Mouse (Mus musculus) forebrain, embryonic 14.5 days (tissue): ENCODE measurements around the gene Sult6b2. TPM values are rescaled to one million over a fixed set of nuclear protein-coding genes. Genes with fewer than 3 reads are reported as not detected.

Experiments
- ATAC-seq: fragments of 200-750 bp; cut with Nextera tagmentation; 2 replicates; pipeline ENCODE4 v1.8.0; 2017; ENCODE audit warnings: mild to moderate bottlenecking, moderate library complexity
- DNase-seq: peaks from one replicate; pipeline ENCODE4 v3.0.0-alpha.2; 2015; ENCODE audit warnings: low spot score
- H3K27ac ChIP-seq: fragments of 300-500 bp; sonication (generic); 2 replicates; pipeline ENCODE4 v1.5.1; 2014; ENCODE audit warnings: low read depth, mild to moderate bottlenecking, control low read depth, low read length, moderate library complexity
- H3K27me3 ChIP-seq: fragments of 300-500 bp; sonication (generic); replicated peaks from 2 replicates; pipeline ENCODE4 v1.6.1; 2014; ENCODE audit warnings: low read length, control low read depth, mixed read lengths; ENCODE audit not compliant: control insufficient read depth, insufficient read depth
- H3K36me3 ChIP-seq: fragments of 300-500 bp; sonication (generic); 2 replicates; pipeline ENCODE4 v1.6.1; 2014; ENCODE audit warnings: low read length, control low read depth; ENCODE audit not compliant: control insufficient read depth, insufficient read depth
- H3K4me1 ChIP-seq: fragments of 300-500 bp; sonication (generic); 2 replicates; pipeline ENCODE4 v1.6.1; 2014; ENCODE audit warnings: antibody characterized with exemption, low read length, control low read depth; ENCODE audit not compliant: control insufficient read depth, insufficient read depth
- H3K4me2 ChIP-seq: fragments of 300-500 bp; sonication (generic); 2 replicates; pipeline ENCODE4 v1.6.1; 2014; ENCODE audit warnings: mild to moderate bottlenecking, control low read depth, low read length
- H3K4me3 ChIP-seq: fragments of 300-500 bp; sonication (generic); 2 replicates; pipeline ENCODE4 v1.5.1; 2014; ENCODE audit warnings: low read depth, low read length, control low read depth
- H3K9ac ChIP-seq: fragments of 300-500 bp; sonication (generic); 2 replicates; pipeline ENCODE4 v1.6.1; 2014; ENCODE audit warnings: mild to moderate bottlenecking, low read length, control low read depth, moderate library complexity
- H3K9me3 ChIP-seq: fragments of 300-500 bp; sonication (generic); replicated peaks from 2 replicates; pipeline ENCODE4 v1.6.1; 2016; ENCODE audit warnings: low read length, control low read depth, mixed read lengths; ENCODE audit not compliant: control insufficient read depth
- WGBS: fragments of 180-500 bp; shearing (Covaris S2); extraction: QIAGEN DNeasy Blood & Tissue Kit; methylation state at CpG from one replicate; pipeline ENCODE4 v1.1.7; 2014; 5-methylcytosine and 5-hydroxymethylcytosine counted together
- polyA plus RNA-seq: library from polyadenylated mRNA; unstranded; fragments of >200 nt; fragmentation: Nextera tagmentation; extraction: Ambion mirVana; gene quantifications from 2 replicates; pipeline ENCODE4 v1.2.1, GENCODE M21; 2014

The Sult6b2 gene
- polyA plus RNA-seq, 1 experiment from 2014 or later: 0.18 TPM

DNA sequence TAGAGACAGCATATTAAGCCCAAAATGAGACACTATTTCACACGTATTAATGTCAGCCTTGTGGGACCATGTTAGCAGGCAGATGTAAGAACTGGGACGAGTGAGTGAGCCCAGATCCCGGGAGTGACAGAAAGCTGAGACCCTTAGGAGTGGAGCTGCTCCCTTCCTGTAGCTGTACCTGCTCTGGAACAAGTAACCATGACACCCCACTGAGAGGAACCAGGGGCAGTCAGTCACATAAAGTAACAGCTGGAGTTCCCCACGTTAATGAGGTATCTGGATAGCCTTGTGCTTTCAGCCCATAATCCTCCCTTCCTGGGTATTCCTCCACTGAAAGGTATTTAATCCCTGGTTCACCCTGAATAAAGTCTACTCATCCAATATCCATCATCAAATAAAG, 61.1 kb downstream of the Sult6b2 start:
- ATAC-seq (no peak), DNase-seq (no peak)
- H3K4me2 ChIP-seq: no peak overlapping the region
- H3K27ac ChIP-seq: no peak overlapping the region
- H3K27me3 ChIP-seq: no peaks in the 10 kb centered on the region
- WGBS: 42% methylated on average over 4 of the region's 4 CpGs
- no peaks in the 10 kb centered on the region for H3K36me3 ChIP-seq
- H3K4me1 ChIP-seq: no peaks in the 10 kb centered on the region
- H3K9me3 ChIP-seq: no peaks in the 10 kb centered on the region
- H3K4me3 ChIP-seq: no peak overlapping the region
- H3K9ac ChIP-seq: no peak overlapping the region

DNA sequence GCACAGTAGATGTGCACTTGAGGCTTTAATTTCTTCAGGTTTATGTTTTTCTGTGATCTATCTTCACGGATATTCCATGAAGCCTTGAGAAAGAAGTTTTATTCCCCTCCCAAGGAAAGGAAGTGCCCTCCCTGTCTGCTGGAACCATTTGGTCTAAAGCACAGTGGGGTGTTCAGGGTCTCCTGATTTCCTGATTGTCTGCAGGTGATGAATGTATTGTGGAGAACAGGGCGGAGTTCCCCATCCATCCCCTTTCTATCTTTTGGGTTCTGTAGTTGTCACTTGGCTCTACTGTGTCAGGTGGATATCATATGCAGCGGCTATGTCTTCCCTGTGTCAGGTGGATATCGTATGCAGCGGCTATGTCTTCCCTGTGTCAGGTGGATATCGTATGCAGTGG, 62.5 kb downstream of the Sult6b2 start:
- Histone ChIP-seq H3K27ac (no peak overlapping the region), H3K4me1 (no peaks in the 10 kb centered on the region), H3K27me3 (no peaks in the 10 kb centered on the region), H3K36me3 (no peaks in the 10 kb centered on the region), H3K4me3 (no peak overlapping the region), H3K4me2 (no peak overlapping the region), H3K9ac (no peak overlapping the region), H3K9me3 (no peaks in the 10 kb centered on the region)
- DNase-seq (no peak), ATAC-seq (no peak)
- WGBS: 93% methylated on average over 6 of the region's 6 CpGs

DNA sequence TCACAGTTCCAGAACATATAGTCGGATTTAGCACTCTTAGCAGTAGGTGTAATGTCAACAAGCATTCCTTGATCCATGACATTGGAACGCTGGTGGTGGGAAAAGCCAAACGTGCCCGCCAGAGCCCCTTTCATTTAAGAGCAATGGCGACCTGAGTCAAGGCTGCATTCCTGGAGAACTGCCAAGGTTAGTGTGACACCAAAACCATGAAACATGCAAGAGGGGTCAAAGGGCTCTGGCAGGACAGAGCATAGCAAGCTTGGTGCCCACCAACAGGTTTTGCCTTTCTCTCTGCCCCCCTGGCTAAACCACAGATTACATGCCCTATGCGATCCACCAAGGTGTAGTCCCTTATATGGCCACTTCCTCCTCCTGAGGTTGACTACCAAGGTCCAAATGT, 65.7 kb downstream of the Sult6b2 start:
- DNase-seq: no peak
- WGBS: 83% methylated on average over 6 of the region's 6 CpGs

DNA sequence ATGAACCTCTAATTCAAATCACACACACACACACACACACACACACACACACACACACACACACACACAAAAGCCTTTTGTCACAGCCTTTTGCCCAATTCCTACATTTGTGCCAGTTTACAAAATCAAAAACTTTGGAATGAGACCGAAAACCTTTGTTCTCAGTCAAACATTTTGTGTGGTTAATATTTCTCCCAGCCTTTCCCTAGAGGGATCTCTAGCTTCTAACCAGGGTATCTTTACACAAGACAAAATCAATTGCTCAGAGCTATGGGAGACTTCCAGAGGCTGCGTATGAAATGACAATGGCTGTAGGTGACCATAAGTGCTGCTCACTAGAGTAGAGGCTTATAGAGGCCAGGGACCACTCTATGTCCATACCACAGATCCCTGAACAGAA, 66.1 kb downstream of the Sult6b2 start:
- WGBS: 93% methylated on average over 2 of the region's 2 CpGs
- no peaks in the 10 kb centered on the region for H3K4me1 ChIP-seq
- no peaks in the 10 kb centered on the region for H3K27me3 ChIP-seq
- no peaks in the 10 kb centered on the region for H3K36me3 ChIP-seq
- H3K9me3 ChIP-seq: no peaks in the 10 kb centered on the region
- H3K4me2 ChIP-seq: no peak overlapping the region
- H3K9ac ChIP-seq: no peak overlapping the region
- no peak for DNase-seq
- H3K27ac ChIP-seq: no peak overlapping the region
- no peak for ATAC-seq
- H3K4me3 ChIP-seq: no peak overlapping the region

More for the DNA sequence above, 65.7 kb downstream of the Sult6b2 start:
- ATAC-seq: no peak
- Histone ChIP-seq H3K27me3 (no peaks in the 10 kb centered on the region), H3K4me2 (no peak overlapping the region), H3K4me1 (no peaks in the 10 kb centered on the region), H3K36me3 (no peaks in the 10 kb centered on the region), H3K9me3 (no peaks in the 10 kb centered on the region), H3K27ac (no peak overlapping the region), H3K4me3 (no peak overlapping the region), H3K9ac (no peak overlapping the region)

DNA sequence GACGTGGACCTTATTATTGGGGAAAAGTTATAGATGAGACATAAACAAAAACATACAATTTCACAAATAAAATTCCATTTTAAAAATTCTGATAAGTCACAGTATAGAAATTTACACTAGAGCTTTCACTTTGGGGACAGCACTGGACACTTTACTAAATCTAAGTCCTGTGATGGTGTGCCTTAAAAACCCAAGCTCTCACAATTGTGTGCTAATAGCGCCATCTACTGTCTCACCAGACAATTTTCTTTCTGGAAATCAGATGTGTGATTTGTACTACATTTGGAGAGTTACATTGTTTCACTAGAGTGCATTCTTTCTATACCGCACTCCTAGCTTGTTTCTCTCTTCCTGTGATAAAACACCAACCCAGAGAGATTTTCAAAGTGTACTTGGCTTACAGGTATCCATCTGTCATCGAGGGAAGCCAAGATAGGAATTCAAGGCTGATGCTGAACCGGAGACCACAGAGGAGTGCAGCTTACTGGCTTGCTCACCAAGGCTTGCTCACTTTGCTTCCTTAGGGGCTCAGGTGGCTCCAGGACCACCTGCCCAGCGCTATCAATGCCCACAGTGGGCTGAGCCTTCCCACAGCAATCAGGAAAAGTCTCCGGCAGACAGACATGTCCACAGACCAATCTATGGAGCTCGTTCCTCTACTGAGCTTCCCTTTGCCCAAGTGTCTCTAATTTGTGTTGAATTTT, 68.8 kb downstream of the Sult6b2 start:
- Histone ChIP-seq H3K36me3 (no peaks in the 10 kb centered on the region), H3K4me2 (no peak overlapping the region), H3K27ac (no peak overlapping the region), H3K9me3 (no peaks in the 10 kb centered on the region), H3K4me3 (no peak overlapping the region), H3K9ac (no peak overlapping the region), H3K4me1 (no peaks in the 10 kb centered on the region), H3K27me3 (no peaks in the 10 kb centered on the region)
- DNase-seq (peak; percentile 85), ATAC-seq (peak; percentile 65; the same call in 1 of the 2 replicates)
- WGBS: 47% methylated on average over 8 of the region's 8 CpGs

Other genes starting within 250 kb of the Sult6b2 start
- 15.0 TPM in 2 replicates for gene Kcnj8, start 232.9 kb downstream of the Sult6b2 start, polyA plus RNA-seq
- gene Abcc9, start 102.2 kb downstream of the Sult6b2 start, polyA plus RNA-seq: 1.9 and 2.9 TPM in 2 replicates
- gene Cmas, start 47.8 kb downstream of the Sult6b2 start, polyA plus RNA-seq: 159 and 173 TPM in 2 replicates
- gene St8sia1, start 159.9 kb upstream of the Sult6b2 start, polyA plus RNA-seq: 4.1 and 4.7 TPM in 2 replicates